Mouse (Mus musculus): ENCODE data around the gene Etnk2. TPM values are rescaled to one million over a fixed set of nuclear protein-coding genes. Genes with fewer than 3 reads are reported as not detected.
A peak's percentile ranks its signal among the peaks of the same experiment; 100 is the strongest.
"Not testable (repeated sequence)": the region's sequence is repeated elsewhere in the genome, so short reads cannot be mapped to it uniquely, and the experiment has no call there.

Etnk2 gene
- 1 to 10 TPM; 1.0 to 2.1 TPM for total RNA-seq (2021)
- long read RNA-seq, partial matches to known transcripts, result 0 of 1 reads
- long read RNA-seq, other reads (novel, unspliced or antisense), result 0 of 1 reads

DNA sequence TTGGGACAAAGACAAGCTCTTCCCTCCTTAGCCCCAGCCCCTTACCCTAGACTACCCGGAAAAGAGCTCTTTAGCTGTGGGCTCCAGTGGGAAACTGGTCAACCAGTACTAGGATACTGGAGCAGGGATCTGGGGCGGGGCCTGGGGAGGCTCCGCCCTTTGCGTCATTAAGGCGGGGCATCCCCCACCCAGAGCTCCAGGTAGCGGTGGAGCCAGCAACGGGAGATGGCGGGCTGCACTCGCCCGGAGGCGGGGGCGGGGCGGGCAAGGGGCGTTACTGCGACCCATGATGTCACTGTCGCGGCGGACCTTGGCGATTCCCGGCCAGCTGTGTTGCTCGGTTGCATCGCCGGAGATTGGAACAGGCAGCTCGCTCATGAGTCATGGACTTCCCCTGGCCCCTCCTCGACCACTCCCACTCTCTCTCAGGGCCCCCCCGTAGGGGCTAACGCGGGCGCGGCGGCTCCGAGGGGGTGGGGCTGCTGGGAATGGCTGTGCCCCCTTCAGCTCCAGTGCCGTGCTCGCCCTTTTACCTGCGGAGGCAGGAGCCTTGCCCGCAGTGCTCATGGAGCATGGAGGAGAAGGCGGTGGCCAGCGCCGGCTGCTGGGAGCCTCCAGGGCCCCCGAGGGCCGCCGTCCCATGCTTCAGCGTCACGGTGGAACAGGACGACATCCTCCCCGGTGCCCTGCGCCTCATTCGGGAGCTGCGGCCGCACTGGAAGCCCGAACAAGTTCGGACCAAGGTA, at the start of gene Etnk2:
Gene Etnk2, plus strand, starts transcription at position 297 of the 746 bp plus-strand sequence.
- DNase-seq (ENCODE audit: low spot score in 2 of 2), result peak; percentile 40 to 53

DNA sequence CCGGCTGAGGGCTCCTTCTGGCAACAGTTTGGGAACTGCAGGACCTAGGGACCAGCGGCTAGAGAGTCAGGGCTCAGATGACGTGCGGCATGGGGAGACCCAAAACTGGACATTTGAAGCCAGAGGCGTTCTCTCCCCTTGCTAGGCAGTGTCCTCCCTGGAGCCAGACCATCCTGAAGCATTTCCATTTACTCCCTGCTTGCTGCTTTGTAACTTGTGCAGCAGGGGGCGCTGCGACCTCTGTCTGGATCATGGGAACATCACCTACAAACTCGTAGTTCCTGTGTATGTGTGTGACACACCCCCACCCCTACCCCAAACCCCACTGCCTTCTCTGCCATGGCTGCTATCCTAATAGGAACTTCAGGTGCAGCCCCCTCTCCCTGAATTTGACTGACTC, 49.0 kb upstream of the Etnk2 start:
- peak in 1 of 2 experiments; percentile 62 for DNase-seq (ENCODE audit: low spot score in 2 of 2)

DNA sequence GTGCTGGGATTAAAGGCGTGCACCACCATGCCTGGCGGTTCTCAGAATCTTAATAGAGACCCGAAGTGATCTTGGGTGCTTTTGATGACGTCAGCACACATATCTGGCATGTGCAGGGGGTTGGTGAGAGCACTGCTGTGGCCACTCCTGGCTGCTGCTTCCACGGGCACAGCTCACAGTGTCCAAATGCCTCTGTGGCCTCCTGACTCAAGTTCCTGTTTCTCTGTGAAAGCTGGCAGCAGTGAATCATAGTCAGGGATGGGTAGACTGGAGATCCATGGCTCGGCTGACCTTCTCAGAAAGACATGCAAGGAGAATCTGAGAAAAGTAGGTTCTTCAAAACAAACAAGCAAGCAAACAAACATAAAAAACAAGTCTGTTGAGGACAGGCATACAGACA, 47.6 kb upstream of the Etnk2 start:
- DNase-seq (ENCODE audit: low spot score in 2 of 2), result no peak

DNA sequence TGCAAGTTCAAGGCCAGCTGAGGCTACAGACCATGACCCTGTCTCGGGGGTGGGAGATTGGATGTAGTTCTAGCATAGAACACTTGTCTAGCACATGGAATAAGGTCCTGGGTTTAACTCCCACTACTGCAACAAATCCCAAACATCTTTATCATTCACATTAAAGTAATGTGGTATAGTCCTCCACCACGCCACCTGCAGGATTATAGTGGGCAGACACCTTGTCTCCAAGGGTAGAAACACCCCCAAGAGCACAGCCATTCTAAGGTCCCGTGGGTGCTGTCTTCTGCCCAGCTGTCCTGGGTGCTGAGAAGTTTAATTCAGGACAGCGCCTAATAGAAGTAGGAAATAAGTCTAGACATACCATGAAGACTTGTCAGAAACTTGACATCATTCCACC, 46.8 kb upstream of the Etnk2 start:
- DNase-seq (ENCODE audit: low spot score in 2 of 2), result no peak

DNA sequence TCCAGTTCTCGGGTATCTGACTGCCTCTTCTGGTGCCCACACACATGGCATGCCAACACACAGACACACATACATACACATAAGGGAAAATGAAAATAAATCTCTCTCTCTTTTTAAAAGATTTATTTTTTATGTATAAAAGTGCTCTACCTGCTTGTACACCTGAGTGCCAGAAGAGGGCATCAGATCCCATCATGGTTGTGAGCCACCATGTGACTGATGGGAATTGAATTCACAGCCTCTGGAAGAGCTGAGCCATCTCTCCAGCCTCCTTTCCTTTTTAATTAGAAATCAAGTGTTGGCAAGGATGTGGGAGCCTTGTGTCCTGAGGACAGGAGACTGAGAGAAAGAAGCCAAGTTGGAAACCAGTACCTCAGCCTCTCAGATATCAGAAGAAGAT, 46.2 kb upstream of the Etnk2 start:
- no peak for DNase-seq (ENCODE audit: low spot score in 2 of 2)

DNA sequence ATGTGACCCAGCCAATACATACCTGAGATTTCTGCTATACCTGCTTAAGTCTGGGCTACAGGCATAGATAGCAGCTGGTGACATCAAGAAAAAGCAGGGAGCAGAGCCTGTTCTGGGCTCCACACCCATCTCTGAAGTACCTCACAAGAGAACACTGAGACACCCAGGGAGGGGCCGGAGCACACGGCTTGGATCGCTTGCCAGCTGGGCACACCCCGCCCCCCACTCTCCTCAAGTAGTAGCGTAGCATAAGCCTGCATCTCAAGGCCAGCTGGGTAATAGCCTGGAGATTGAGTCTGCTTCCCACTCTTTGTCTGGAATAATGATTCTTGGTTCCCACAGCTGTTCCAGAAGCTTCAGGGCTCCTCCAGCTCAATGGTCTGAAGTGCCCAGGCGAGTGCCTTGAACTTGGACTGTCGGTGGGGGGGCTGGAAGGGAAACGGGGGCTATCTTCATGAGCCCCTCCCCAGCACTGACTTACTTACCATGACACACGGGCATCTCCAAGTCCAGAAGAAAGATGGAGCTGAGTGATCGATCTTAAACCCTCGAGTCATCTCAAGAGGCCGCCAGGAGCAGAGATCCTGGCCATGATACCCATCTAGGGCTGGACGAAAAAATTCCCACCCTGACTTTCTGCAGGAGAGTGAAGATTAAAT, 42.0 kb upstream of the Etnk2 start, which contains the start of gene Kiss1:
Gene Kiss1, plus strand, starts transcription at position 609 of the 659 bp plus-strand sequence.
- peak in 1 of 2 experiments; percentile 42 for DNase-seq (ENCODE audit: low spot score in 2 of 2)

DNA sequence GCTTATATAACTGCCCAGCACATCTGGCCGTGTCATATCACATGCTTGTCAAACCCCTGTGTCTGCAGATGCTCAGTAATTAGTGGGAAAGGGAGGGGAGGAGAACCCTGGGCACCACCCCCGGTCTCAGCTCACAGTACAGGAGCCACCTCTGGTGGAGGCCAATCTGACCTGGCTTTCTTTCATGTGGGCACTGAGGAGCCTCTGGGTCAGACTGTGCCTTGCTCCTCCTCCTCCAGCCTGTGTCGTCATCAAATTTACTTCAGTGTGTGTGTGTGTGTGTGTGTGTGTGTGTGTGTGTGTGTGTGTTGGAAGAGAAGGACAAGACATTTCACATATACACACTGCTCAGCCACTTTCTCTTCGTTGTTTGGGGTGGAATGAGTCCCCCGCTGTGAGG, 40.0 kb upstream of the Etnk2 start:
- DNase-seq (ENCODE audit: low spot score in 2 of 2), result no peak

DNA sequence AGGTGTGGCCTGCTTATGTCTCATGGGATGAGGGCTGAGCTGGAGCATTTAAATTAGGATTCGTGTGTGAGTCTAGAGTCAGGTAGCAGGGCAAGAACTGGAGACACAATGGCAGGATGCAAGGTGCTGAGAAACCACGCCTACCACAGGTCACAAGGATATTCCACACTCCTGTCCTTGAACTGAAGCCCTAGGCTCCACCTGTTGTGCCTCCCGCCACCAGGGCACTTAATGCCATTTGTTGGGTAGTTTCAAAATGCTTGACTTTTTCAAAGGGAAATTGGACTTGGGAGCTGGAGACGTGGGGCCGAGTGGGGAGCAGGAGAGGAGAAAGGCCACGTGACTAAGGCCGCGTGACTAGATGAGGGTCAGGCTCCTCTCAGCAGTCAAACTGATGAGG, 37.4 kb upstream of the Etnk2 start:
- no peak for DNase-seq (ENCODE audit: low spot score in 2 of 2)

DNA sequence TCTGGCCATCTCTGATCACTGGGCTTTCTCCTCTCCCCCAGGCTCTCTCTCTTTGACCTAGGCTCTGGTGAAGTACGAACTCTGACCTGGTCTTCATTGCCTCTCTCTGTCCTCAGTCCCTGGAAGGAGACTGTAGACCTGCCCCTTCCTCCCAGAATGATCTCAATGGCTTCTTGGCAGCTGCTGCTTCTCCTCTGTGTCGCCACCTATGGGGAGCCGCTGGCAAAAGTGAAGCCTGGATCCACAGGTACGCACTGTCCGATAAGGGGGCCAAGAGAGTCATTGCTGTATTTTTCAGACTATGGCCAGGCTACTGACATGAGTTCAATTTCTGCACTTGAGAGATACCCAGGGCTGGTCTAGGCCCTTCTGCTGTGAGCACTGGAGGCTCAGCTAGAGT, 36.3 kb upstream of the Etnk2 start:
- DNase-seq (ENCODE audit: low spot score in 2 of 2), result no peak

DNA sequence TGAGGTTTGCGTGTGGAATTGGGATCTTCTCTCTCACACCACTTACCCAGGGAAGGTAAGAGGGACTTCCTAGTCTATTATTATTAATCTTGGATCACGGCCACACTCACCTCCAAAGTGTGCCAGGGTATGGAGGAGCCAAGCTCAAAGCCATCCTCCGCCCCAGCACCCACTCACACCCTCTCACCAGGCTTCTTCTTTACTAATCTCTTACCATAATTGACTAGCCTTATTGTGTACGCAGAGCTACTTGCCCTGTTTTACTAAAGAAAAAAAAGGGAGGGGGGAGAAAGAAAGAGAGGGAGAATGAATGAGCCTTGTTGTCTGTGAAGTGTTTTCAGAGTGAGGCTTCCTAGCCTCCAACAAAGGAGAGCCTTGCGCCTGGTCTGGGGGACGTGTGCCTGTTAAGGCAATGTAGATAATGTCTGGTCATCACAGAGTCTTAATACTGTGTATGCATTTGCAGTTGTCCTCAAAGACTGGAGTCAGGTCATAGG, 35.0 kb upstream of the Etnk2 start:
- DNase-seq (ENCODE audit: low spot score in 2 of 2), result no peak

DNA sequence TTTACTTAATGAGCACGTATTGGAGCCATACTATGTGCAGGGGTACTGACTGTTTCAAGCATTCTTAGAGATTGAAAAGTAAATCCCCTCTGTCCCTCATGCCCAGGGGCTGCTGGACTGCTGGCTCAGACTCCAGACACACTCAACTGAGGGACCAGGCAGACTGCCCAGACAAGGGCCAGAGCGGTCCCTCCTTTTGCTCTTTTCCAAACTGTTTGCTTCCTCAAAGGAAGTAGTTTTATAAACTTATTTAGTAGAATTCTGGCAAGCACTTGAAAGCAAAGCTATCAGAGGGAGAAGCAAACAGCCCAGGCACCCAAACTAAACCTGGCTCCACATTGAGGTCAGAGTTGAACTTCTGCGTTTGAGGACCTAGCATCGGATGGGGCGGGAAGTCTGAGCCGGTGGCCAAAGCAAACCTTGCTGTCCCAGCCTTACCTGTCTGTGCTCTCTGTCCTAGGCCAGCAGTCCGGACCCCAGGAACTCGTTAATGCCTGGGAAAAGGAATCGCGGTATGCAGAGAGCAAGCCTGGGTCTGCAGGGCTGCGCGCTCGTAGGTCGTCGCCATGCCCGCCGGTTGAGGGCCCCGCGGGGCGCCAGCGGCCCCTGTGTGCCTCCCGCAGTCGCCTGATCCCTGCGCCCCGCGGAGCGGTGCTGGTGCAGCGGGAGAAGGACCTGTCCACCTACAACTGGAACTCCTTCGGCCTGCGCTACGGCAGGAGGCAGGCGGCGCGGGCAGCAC, 34.3 kb upstream of the Etnk2 start:
- no peak for DNase-seq (ENCODE audit: low spot score in 2 of 2)

DNA sequence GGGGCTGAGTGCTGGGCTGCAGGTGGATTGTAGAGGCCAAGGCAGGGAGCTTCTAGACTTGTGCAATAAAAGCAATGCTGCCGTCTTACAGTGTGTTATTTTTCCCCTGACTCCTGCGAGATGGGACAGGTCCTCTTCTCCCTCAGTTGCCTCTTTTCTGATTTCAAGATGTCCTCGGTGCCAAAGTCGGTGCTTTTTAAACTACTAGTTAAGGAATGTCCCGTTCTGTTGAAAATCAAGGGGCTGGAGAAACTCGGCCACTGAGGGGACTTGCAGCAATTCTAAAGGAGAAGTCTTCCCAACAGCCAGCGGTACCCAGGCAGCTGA, 33.8 kb upstream of the Etnk2 start:
- DNase-seq (ENCODE audit: low spot score in 2 of 2), result no peak

DNA sequence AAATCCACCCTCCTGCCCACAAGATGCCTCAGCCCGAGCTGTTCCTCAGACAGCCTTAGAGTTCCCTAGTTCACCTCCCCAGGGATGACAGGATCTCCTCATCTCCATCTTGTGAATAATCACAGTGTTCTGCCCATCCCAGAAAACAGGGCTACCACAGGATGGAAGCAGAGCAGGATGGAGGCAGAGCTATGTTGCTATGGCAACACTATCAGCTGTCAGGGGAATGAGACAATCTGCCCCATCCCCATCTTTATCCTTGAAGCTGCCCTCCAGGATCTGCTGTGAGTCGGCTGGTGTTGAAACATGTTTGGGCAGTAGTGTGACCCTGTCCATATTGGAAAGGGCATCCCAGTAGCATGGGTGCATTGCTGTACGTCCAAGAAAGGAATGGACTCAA, 32.2 kb upstream of the Etnk2 start:
- DNase-seq (ENCODE audit: low spot score in 2 of 2), result peak in 1 of 2 experiments; percentile 51

DNA sequence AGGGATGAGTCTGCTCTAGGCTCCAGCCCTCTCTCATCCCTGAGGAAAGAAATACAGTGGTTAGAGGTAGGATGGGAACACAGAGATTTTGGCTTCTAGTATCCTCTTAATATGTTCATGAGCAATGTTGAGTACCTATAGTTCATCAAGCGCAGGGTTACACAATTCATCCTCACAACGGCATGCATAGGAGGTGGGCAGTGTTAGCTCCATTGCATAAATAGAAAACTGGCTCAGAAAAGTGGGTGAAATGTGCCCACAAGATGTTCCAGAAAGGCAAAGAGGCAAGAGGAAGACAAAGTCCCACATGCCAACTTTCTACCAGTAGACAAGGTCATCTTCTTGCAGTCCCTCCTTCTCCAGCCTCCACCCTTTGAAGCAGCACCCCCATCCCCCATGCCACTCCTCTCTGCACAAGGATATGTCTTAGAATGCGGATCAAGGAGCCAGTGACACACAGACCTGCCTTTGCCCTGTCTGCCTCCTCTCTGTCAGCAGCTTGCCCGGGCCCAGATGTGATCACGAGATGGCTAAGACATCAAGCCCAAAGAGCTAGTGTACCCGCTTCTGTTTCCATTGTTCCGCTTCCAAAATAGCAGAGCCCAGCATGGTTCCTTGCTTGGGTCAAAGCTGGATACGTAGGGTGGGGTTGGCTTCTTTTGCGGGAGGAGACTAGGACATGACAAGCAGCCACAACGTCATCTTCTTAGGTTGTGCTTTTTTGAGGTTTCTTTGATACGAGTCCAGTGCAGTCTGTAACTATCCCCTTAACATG, 30.5 kb upstream of the Etnk2 start:
- DNase-seq (ENCODE audit: low spot score in 2 of 2), result no peak

DNA sequence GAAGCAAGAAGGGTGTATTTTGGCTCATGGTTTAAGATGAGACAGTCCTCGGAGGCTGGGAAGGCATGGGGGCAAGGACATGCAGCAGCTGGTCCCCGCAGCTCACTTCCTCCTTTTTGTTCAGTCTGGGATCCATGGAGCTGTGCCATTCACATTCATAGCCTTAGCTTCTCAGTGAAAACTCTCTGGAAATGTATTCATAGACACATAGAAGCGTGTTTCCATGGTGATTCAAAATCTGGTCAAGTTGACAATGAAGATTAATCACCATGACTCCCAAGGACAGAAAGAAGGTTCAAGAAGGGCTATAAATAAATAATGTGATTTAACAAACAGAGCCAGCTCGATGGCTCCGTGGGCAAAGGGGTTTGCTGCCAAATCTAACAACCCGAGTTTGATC, 29.4 kb upstream of the Etnk2 start:
- no peak for DNase-seq (ENCODE audit: low spot score in 2 of 2)

DNA sequence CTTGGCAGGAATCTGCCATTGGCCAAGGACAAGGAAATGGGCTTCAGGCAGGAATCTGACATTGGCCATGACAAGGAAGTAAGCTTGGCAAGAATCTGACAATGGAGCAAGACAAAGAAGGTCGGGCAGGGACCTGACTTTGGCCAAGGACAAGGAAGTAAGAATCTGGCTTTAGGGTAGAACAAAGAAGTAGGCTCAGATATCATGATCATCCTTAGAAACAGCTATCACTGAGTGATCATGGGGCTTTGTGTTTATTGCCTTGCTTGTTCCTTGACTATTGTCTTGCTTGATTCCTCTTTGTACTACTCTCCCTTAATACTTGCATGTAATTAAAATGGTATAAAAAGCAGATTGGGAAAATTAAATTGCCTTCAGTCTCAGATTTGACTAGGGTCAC, 23.0 kb upstream of the Etnk2 start:
- not testable (repeated sequence) for DNase-seq (ENCODE audit: low spot score in 2 of 2)

DNA sequence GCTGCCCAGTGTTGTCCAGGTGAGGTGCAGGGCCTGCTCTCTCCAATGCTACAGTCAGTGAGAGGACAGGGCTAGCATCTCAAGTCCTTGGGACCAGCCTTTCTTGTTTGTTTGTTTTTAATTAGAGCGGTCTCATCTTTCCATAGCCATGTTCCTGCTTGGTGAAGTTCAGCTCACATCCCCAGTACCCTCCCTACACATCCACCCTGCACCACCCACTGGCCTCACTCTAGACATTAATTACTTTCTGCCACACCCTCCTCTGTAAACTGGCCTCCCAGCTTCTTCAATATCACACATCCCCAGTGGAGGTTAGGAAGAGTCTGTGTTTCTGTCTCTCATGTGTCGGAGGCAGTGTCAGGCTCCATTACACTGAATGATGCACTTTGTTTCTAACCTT, 19.0 kb upstream of the Etnk2 start:
- no peak for DNase-seq (ENCODE audit: low spot score in 2 of 2)

DNA sequence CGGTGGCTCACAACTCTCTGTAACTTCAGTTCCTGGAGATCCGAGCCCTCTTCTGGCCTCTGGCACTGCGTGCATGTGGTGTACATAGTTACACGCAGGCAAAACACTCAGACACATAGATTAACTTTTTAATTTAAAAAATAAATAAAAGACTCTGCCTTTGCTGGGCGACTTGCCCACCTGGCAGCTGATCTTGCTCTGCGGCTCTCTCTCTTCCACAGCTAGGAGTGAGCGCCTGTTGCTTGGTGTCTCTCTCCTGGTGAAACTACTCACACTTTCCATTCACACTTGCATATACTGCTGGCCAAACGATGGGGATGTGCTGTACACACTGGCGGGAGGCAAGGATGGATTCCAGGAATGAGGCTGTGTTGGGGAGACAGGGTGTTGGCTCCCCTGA, 16.8 kb upstream of the Etnk2 start:
- no peak for DNase-seq (ENCODE audit: low spot score in 2 of 2)

DNA sequence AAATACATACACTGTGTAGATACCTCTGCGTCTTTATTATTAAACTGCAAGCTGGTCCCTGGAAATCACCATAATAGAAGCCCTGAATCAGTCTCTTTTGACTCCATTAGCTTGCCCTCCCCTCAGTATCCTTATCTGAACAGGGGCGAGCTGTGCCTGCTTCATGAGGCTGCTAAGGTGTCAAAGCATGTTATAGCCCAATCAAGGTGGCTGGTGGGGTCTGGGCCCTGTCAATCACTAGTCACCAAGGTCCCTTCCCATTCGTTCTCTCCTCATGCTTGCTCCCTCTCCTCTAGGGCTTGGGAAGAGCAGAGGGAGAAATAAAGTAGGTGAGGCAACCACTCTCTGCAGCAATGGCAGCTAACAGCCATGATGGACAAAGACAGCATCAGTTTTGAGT, 16.1 kb upstream of the Etnk2 start:
- no peak for DNase-seq (ENCODE audit: low spot score in 2 of 2)

DNA sequence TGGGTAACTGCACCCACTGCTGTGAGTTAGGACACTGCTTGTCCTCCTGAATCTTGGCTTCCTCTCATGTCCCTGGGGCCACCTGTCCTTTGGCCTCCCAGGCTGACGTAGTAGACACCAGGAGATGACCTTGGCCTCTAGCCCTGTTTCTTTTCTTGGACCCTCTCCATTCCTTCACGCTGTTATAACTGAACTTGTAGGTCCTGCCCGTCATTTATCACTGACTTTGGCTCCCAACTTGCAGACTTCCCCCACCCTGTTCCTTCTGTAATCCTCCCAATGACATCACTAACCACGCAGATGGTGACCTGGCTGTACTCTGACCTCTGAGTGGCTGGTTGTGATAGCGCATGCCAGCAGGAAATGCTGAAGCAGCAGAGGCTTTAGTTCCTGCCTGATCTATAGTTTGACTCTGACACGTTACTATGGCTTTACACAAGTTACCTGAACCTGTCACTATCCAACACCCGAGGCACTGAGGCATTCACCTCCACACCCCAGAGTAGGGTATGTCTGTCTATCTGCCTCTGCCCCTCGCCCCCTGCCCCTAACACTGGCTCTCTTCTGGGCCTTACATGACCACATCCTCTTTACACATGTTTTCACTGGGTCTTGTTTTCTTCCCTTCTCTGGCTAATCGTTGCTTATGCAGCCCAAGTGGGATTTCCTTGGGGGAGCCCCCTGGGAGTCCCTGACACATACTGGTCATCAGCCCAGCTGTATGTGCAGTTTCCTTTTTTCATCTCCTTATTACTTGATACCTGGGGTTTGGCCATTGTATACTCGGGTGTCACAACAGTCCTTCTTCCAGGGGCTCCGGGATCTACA, 15.5 kb upstream of the Etnk2 start:
- no peak for DNase-seq (ENCODE audit: low spot score in 2 of 2)

Data from layer of hippocampus, adult 18-20 months (tissue).